Mouse (Mus musculus): ENCODE data around the gene Pbx1.

- TF ChIP-seq CTCF (IDR thresholded peaks at IDR 0.05; ENCODE audit: low read depth) (no peak), EP300 (optimal IDR thresholded peaks at IDR 0.05) (no peak)
Measured at GRCm38 (mm10) chr1:168243068-168243467, 189.0 kb downstream of the Pbx1 start.
